Mouse (Mus musculus) cerebellum, postnatal 25 days (tissue): Measurements from ENCODE around the gene Cpeb3.
"Not testable (repeated sequence)": the region's sequence is repeated elsewhere in the genome, so short reads cannot be mapped to it uniquely, and the experiment has no call there.

Experiments used
- DNase-seq, 2 experiments: peaks; one replicate each; pipeline ENCODE4 v3.0.0; 2021; ENCODE audit warnings: mixed read lengths in 2 of 2

Cpeb3 gene

GRCm38 (mm10) chr19:37208176-37208755 is at the start of gene Cpeb3:
TSS of gene Cpeb3 (minus strand) at chr19:37208601.
- peak in 1 of 2 experiments; percentile 33 for DNase-seq

GRCm38 (mm10) chr19:37255321-37255720 is 46.9 kb upstream of the Cpeb3 start:
- no peak for DNase-seq

- DNase-seq = peak in 1 of 2 experiments; percentile 22
These were observed 43.7 kb upstream of the Cpeb3 start for GRCm38 (mm10) chr19:37252104-37252503.

DNA sequence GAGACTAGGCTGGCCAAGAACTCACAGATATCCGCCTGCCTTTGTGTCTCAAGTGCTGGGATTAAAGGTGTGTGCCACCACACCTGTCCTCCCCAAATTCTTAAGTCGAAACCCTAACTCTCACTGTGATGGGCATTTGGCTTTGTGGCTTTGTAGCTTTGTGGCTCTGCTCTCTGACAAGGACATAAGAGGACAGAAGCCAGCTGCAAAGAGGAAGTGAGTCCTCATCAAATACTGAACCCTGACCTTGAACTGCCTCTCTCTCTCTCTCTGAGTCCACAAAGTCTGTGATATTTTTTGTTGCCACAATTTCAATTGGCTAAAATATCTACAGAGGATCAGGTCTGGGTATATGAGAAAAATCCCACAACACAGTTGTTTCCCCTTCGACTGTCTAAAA is 39.8 kb upstream of the Cpeb3 start:
- DNase-seq = no peak

GRCm38 (mm10) chr19:37246859-37247258 is 38.5 kb upstream of the Cpeb3 start:
- DNase-seq = no peak

DNA sequence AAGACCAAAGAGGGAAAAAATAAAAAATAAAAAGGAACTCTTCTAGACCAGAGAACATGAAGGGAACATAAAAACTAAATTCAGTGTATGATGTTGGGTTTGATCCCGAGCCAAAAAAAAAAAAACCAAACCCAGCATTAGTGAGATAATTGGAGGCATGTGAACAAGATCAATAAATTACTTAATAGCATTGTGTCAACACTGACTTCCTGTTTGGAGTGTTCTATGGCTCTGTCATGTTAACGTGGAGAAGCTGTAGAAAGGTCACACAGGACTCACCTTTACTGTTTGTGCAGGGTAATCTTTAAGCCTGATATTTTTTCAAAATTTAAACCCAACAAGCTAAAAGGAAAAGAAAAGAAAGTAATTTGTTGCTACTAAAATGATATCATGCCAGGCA is 34.3 kb upstream of the Cpeb3 start:
- DNase-seq = no peak

GRCm38 (mm10) chr19:37241201-37241600 is 32.8 kb upstream of the Cpeb3 start:
- DNase-seq = no peak

- DNase-seq = no peak
These were observed 30.7 kb upstream of the Cpeb3 start for GRCm38 (mm10) chr19:37239096-37239495.

DNA sequence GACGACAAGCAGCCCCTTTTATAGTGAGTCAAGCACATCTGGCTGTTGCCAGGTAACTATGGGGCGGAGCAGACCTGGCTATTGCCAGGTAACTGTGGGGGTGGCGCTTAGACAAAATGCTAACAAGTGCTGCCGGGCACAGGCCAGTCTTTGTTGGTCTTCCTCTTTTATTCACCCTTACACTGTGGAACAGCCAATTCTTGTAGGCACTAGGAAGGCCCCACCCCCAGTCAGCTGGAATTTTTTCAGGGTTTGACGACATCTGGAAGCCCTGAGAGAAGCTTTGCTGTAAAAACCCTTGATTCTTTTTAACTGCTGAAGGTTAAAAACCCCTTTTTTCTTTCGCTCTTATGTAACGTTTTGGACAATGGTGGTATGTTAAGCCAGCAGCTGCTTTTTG is 30.2 kb upstream of the Cpeb3 start:
- DNase-seq = no peak

GRCm38 (mm10) chr19:37237712-37238437 is 29.5 kb upstream of the Cpeb3 start:
- no peak for DNase-seq

GRCm38 (mm10) chr19:37237306-37237705 is 28.9 kb upstream of the Cpeb3 start:
- no peak for DNase-seq

- peak in 1 of 2 experiments; percentile 21 for DNase-seq
These were observed 27.4 kb upstream of the Cpeb3 start for GRCm38 (mm10) chr19:37235818-37236217.

GRCm38 (mm10) chr19:37233561-37234539 is 25.4 kb upstream of the Cpeb3 start:
- DNase-seq = peak; percentile 33 to 55

DNA sequence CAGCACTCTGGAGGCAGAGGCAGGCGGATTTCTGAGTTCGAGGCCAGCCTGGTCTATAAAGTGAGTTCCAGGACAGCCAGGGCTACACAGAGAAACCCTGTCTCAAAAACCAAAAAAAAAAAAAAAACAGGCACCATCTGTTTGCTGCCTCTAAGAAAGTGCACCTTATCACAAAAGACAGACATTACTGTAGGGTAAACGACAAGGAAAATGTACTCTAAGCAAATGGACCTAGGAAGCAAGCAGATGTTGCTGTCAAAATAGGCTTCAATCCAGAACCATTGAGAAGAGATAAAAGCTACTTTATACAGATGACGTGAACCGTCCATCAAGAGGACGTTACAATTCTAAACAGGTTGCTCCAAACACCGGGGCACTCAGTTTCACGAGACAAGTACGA is 24.2 kb upstream of the Cpeb3 start:
- DNase-seq = not testable (repeated sequence)

DNA sequence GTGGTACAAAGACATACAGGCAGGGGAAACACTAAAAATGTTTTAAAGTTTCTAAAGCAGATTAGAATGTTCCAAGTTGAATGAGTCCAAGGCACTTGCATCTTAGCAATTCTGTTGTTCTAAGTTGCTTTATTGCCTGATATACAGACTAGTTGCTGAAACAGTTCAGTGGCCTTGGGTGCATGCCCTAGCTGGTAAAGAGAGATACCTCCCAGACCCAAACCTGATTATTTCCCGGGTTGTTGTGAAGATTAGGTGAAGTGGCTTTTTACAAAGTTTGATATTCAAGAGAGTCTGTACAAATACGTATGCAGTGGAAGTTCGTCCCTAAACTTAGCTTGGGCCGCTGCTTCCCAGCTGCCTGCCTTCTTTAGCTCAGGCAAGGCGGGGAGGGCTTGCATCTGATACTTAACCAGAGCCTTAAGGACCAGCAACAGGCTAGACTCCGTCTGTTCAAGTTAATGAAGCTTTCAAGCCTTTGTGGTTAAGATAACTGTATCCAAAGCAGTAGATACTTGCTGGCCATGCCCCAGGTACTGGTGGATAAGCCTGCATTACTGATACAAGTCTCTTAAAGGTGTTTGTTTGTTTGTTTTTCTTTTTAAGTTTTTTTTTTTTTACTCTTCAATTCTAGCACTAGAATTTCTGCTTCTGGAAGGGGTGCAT is 16.9 kb upstream of the Cpeb3 start:
- no peak for DNase-seq

- DNase-seq = peak in 1 of 2 experiments; percentile 51
These were observed 6.3 kb upstream of the Cpeb3 start for GRCm38 (mm10) chr19:37214711-37215110.

DNA sequence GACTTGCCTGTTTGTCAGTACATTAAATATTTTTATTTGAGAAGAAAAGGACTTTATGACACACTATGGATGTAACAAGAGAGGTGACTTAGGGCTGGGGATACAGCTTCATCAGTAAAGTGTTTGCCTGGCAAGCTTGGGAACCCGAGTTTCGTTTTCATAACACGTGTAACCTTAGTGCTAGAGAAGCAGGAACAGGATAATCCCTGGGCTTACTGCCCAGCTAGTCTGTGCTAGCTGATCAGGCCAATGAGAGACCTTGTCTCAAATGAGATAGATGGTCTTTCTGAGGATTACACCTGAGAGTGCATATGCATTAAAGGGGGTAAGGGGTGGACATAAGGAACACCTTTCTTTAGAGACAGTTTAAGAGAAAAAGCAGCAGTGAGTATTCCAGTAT is 3.0 kb upstream of the Cpeb3 start:
- DNase-seq = no peak

- DNase-seq = no peak
These were observed 2.1 kb upstream of the Cpeb3 start for GRCm38 (mm10) chr19:37210457-37210856.

DNA sequence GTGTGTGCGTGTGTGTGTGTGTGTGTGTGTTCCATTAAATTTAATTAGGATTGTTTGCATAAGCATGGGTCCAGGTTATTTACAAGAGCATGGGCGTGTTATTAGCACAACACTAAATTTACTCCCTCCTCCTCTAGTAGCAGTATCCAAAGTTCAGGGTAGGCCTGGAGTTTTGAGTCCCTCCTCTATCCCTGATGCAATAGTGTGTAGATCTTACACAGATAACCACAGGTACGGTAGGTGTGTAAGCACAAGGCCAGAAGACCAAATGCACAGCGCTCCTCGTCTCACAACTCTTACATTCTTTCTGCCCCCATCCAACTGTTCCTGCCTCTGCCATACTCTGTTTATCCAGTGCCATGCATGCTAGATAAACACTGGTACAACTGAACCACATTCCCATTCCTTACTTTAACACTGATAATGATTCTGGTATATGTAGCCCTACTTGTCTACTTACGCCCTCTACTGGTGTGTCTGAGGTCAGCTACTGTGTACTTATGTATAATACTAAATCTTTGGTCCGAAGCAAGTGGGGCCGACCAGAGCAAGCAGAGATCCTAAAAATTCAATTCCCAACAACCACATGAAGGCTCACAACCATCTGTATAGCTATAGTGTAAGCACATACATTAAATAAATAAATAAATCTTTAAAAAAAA is 1.2 kb upstream of the Cpeb3 start:
- DNase-seq = peak in 1 of 2 experiments; percentile 35

GRCm38 (mm10) chr19:37208986-37209385 is 585 bp upstream of the Cpeb3 start:
- no peak for DNase-seq

- DNase-seq = peak; percentile 92 to 94
These were observed 862 bp downstream of the Cpeb3 start, which contains the start of gene March5 for GRCm38 (mm10) chr19:37207303-37208175. TSS of gene March5 (plus strand) at chr19:37207543.
